Mouse (Mus musculus): ENCODE measurements at regions not wholly inside any gene's neighbourhood (a gene's known extent, or its start where the extent isn't known, plus 50 kb on each side); places are given as distances from the start of the nearest gene placed in this dataset.

DNA sequence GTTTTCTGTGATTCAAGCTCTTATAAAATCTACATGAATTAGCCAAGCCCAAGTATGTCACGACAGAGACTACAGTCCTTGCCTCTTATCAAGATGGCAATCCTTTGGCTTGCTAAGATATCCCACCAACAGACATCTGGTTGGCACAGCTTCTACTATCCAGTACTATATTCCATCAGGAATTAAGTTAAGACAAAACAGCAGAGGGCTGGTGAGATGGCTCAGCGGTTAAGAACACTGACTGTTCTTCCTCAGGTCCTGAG lies 119.1 kb upstream of the Cpm start:
- TF ChIP-seq CTCF (IDR thresholded peaks at IDR 0.05; ENCODE audit: low read depth) (no peak), EP300 (IDR thresholded peaks at IDR 0.05; ENCODE audit: low read depth) (no peak)
